In the genomic region with DNA sequence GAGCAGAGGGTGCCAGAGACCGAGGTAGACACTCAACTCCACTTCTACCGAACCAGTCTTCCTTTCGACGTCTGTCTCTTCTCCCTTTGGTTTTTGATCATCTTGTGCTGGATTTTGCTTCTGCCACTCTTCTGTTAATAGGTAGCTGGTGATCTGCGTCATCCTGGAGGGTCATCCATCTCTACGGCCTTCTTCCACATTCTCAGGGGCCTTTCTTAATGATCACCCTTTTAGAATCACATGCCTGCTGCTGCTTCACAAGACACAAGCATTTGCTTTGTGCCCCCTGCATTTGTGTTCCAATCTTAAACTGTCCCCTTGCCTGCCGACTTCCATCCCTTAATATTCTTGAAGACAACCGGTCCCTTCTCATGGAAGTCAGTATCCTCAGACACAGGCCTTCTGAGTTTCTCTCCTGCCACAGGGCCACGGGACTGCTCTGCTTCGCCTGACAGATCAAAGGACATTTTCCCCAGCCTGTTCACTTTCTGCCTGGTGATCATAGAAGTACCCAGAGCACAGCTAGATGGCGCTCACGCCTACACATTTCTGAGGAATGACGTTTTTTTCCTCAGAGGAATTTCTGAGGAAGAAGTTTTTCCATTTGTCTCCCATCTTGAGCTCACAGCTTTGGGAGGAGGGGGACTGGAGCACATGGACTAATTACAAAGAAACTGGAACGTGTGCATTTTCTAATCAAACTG, we compare ENCODE assay signal across 8 mouse cellular contexts.
DNase-seq lines count a peak whose midpoint lies in the region; ATAC-seq and TF ChIP-seq lines count a peak whose summit lies in the region.

No protein-coding gene starts in this region.

- no peaks in the 10 kb centered on the region for H3K36me3 ChIP-seq in embryonic facial prominence, embryonic 14.5 days (ENCODE audit: control insufficient read depth, insufficient read depth, low read length)
- H3K36me3 ChIP-seq in heart, embryonic 11.5 days (ENCODE audit: control insufficient read depth, insufficient read depth, low read length), result no peaks in the 10 kb centered on the region
- H3K36me3 ChIP-seq in kidney, postnatal 0 days (ENCODE audit: insufficient read depth, low read length), result no peaks in the 10 kb centered on the region

- H3K27me3 ChIP-seq in embryonic facial prominence, embryonic 14.5 days (replicated peaks; ENCODE audit: control insufficient read depth, insufficient read depth, low read length), result peaks cover 5% of the 10 kb centered on the region; the same call in 1 of the 2 replicates
- H3K27me3 ChIP-seq in heart, embryonic 11.5 days (ENCODE audit: control insufficient read depth, insufficient read depth, low read length), result peaks cover 6% of the 10 kb centered on the region; the same call in 1 of the 2 replicates
- no peaks in the 10 kb centered on the region for H3K27me3 ChIP-seq in kidney, postnatal 0 days (ENCODE audit: insufficient read depth, low read length)

- 0 out of 2 replicates have a peak overlapping the region, but pooled peaks have one; percentile 0 for H3K9ac ChIP-seq in embryonic facial prominence, embryonic 14.5 days (ENCODE audit: low read depth, low read length)
- no peak overlapping the region for H3K9ac ChIP-seq in heart, embryonic 11.5 days (ENCODE audit: low read depth, low read length)
- H3K9ac ChIP-seq in kidney, postnatal 0 days (ENCODE audit: low read depth, low read length), result no peak overlapping the region

- no peaks in the 10 kb centered on the region for H3K9me3 ChIP-seq in embryonic facial prominence, embryonic 14.5 days (ENCODE audit: control insufficient read depth, low read length)
- no peaks in the 10 kb centered on the region for H3K9me3 ChIP-seq in heart, embryonic 11.5 days (replicated peaks; ENCODE audit: control insufficient read depth, low read length)
- no peaks in the 10 kb centered on the region for H3K9me3 ChIP-seq in kidney, postnatal 0 days (replicated peaks; ENCODE audit: low read length)

- WGBS in embryonic facial prominence, embryonic 14.5 days, result 25% methylated on average over 14 of the region's 14 CpGs
- WGBS in heart, embryonic 11.5 days (ENCODE audit: insufficient replicate concordance), result 30% methylated on average over 14 of the region's 14 CpGs
- 26% methylated on average over 14 of the region's 14 CpGs for WGBS in kidney, postnatal 0 days

- H3K27ac ChIP-seq in embryonic facial prominence, embryonic 14.5 days (replicated peaks; ENCODE audit: low read depth, low read length), result no peak overlapping the region
- no peak overlapping the region for H3K27ac ChIP-seq in heart, embryonic 11.5 days (ENCODE audit: low read depth, low read length)
- no peak overlapping the region for H3K27ac ChIP-seq in kidney, postnatal 0 days

- ATAC-seq in embryonic facial prominence, embryonic 14.5 days (ENCODE audit: low read depth), result peak; percentile 75
- ATAC-seq in heart, embryonic 11.5 days (replicated peaks; ENCODE audit: insufficient number of reproducible peaks, low FRiP score, low TSS enrichment), result no peak
- peak; percentile 85 for ATAC-seq in kidney, postnatal 0 days (replicated peaks; ENCODE audit: low FRiP score, low read depth)

- peak; percentile 30 to 48 for DNase-seq in left cerebral cortex, adult 18-20 months (ENCODE audit: low spot score in 2 of 2)
- no peak for DNase-seq in left cerebral cortex, adult 11 months (ENCODE audit: low spot score)
- DNase-seq in adrenal gland, postnatal 14 days, result peak; percentile 71
- peak; percentile 90 for DNase-seq in embryonic facial prominence, embryonic 14.5 days (ENCODE audit: low spot score)
- DNase-seq in kidney, postnatal 0 days (ENCODE audit: low spot score), result peak; percentile 96
- DNase-seq in lung, postnatal 14 days, result peak; percentile 80
- DNase-seq in testis, postnatal 10 days (ENCODE audit: low spot score), result peak; percentile 88

- H3K4me3 ChIP-seq in embryonic facial prominence, embryonic 14.5 days (ENCODE audit: low read depth, low read length), result no peak overlapping the region
- H3K4me3 ChIP-seq in heart, embryonic 11.5 days (ENCODE audit: low read depth, low read length), result no peak overlapping the region
- no peak overlapping the region for H3K4me3 ChIP-seq in kidney, postnatal 0 days (replicated peaks; ENCODE audit: low read depth, low read length)

- H3K4me1 ChIP-seq in embryonic facial prominence, embryonic 14.5 days (ENCODE audit: control insufficient read depth, insufficient read depth, low read length), result peaks cover 8% of the 10 kb centered on the region; the same call in 1 of the 2 replicates
- H3K4me1 ChIP-seq in heart, embryonic 11.5 days (ENCODE audit: control insufficient read depth, insufficient read depth, low read length), result peaks cover 17% of the 10 kb centered on the region
- peaks cover 8% of the 10 kb centered on the region; the same call in 1 of the 2 replicates for H3K4me1 ChIP-seq in kidney, postnatal 0 days (replicated peaks; ENCODE audit: insufficient read depth, low read length)

- H3K4me2 ChIP-seq in embryonic facial prominence, embryonic 14.5 days (ENCODE audit: low read depth, low read length), result no peak overlapping the region
- peak overlapping the region; percentile 30 for H3K4me2 ChIP-seq in heart, embryonic 11.5 days
- H3K4me2 ChIP-seq in kidney, postnatal 0 days (ENCODE audit: low read length), result no peak overlapping the region

- peak; percentile 87 for TF ChIP-seq CTCF in kidney, postnatal 0 days (IDR thresholded peaks at IDR 0.05; ENCODE audit: low read depth)
